Mouse (Mus musculus): ENCODE results near the gene Psen1.

Psen1 gene

DNA sequence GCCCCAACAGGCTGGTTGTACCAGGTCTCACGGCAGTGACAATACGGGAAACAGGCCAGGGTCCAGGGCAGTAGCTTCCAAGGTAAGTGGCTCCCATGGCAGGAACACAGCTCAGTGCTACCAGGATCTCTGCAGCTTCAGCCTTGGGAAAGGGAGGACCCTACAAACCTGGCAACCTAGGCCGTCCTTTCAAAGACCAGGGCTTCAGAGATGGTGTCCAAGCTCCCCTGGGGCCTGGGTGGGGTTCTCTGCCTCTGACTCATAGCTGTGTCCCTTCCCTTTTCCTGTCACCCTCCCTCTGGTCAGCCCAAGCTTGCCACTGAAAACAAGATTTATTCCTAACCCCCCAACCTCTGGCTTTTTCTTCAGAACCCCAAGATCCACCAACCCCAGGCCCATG is 92.2 kb downstream of the Psen1 start:
- no peak for DNase-seq

DNA sequence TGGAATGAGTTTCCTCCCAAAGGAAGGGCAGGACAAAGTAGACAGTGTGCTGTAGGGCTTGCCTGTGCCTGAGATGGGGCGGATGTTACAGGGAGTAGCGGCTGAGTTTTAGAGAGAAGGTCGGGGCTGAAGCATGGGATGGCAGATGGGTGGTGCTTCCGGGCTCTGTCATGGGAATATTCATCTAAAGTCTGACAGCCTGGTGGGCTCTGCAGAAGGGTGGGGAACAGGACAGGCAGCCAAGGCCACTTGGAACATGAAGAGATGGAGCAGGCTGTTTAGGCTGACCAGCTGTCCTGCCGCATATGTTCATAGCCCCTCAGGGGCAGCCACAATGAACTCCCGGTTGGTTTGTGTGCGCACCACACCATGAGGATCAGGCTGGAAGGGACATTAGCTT is 93.3 kb downstream of the Psen1 start:
- DNase-seq: no peak

DNA sequence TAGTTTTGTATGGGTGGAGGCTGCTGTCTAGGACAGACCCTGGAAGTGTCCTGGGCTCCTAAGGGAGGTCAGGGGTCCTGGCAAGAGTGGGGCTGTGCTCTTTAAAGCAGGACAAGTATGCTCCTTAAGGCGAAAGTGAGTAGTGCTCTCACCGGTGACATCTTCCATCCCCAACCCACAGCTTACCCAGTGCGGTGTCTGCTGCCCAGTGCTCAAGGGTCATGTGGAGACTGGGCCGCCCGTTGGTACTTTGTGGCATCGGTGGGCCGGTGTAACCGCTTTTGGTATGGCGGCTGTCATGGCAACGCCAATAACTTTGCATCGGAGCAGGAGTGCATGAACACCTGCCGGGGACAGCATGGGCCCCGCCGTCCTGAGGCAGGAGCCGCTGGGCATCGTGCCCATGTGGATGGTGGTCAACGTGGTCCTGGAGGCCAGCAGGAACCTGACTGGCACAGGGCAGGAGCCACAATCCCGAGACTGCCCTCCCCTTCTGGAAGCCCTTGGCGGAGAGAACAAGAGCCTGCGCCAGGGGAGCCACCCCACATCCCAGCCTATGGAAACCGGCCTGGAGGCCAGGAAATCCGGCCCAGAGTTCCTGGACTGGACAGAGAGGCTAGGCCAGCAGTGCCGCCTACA is 93.8 kb downstream of the Psen1 start:
- no peak for DNase-seq

DNA sequence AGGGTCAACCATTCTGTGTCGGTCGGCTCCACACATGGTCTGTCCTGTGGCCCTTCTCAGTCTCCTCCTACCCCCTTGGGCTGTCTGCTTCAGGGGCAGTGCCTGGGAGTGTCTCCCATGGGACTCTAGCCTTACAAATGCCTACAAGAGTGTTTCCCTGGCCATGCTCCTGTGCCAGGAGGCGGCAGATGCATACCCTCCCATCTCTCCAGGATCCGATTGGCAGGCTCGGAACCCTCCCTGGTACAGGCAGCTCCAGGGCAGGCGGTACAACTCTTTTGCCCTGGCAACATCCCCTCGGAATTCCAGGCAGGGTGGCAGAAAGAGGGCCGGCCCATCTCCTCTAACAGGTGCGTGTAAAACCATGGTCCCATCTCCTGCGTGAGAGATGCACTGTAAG is 94.7 kb downstream of the Psen1 start:
- no peak for DNase-seq

Measured in lung, postnatal 4 days (tissue).